Mouse (Mus musculus) kidney, embryonic 16.5 days (tissue): Measurements from ENCODE around the gene Large2. TPM values are rescaled to one million over a fixed set of nuclear protein-coding genes. Genes with fewer than 3 reads are reported as not detected.

ENCODE experiments used
- ATAC-seq: fragments of 200-750 bp; cut with Nextera tagmentation; 2 replicates; pipeline ENCODE4 v1.8.0; 2017; ENCODE audit warnings: moderate TSS enrichment; ENCODE audit not compliant: low FRiP score, low TSS enrichment
- H3K27ac ChIP-seq: fragments of 300-500 bp; sonication (generic); 2 replicates; pipeline ENCODE4 v1.5.1; 2014; ENCODE audit warnings: low read length
- H3K27me3 ChIP-seq: fragments of 300-500 bp; sonication (generic); 2 replicates; pipeline ENCODE4 v1.6.1; 2014; ENCODE audit warnings: low read length, control low read depth, mixed read lengths; ENCODE audit not compliant: insufficient read depth
- H3K36me3 ChIP-seq: fragments of 300-500 bp; sonication (generic); 2 replicates; pipeline ENCODE4 v1.6.1; 2014; ENCODE audit warnings: low read length, control low read depth, mixed read lengths; ENCODE audit not compliant: insufficient read depth
- H3K4me1 ChIP-seq: fragments of 300-500 bp; sonication (generic); 2 replicates; pipeline ENCODE4 v1.6.1; 2014; ENCODE audit warnings: low read length, control low read depth, mixed read lengths; ENCODE audit not compliant: insufficient read depth
- H3K4me2 ChIP-seq: fragments of 300-500 bp; sonication (generic); replicated peaks from 2 replicates; pipeline ENCODE4 v1.6.1; 2014; ENCODE audit warnings: low read depth, low read length
- H3K4me3 ChIP-seq: fragments of 300-500 bp; sonication (generic); 2 replicates; pipeline ENCODE4 v1.5.1; 2014; ENCODE audit warnings: mild to moderate bottlenecking, low read length
- H3K9ac ChIP-seq: fragments of 300-500 bp; sonication (generic); replicated peaks from 2 replicates; pipeline ENCODE4 v1.6.1; 2014; ENCODE audit warnings: low read length
- H3K9me3 ChIP-seq: fragments of 300-500 bp; sonication (generic); 2 replicates; pipeline ENCODE4 v1.6.1; 2016; ENCODE audit warnings: low read length, control low read depth
- WGBS: fragments of 180-500 bp; shearing (Covaris S2); extraction: QIAGEN DNeasy Blood & Tissue Kit; methylation state at CpG from one replicate; pipeline ENCODE4 v1.1.7; 2014; 5-methylcytosine and 5-hydroxymethylcytosine counted together
- microRNA-seq: library from miRNA; unstranded; fragments of <30 nt; microRNA quantifications from one replicate; pipeline ENCODE4, GENCODE M21; 2016
- polyA plus RNA-seq: library from polyadenylated mRNA; unstranded; fragments of >200 nt; fragmentation: Nextera tagmentation; extraction: Ambion mirVana; gene quantifications from 2 replicates; pipeline ENCODE4 v1.2.1, GENCODE M21; 2015

Gene Large2
- polyA plus RNA-seq, 1 experiment from 2014 or later = 35.8 TPM

DNA sequence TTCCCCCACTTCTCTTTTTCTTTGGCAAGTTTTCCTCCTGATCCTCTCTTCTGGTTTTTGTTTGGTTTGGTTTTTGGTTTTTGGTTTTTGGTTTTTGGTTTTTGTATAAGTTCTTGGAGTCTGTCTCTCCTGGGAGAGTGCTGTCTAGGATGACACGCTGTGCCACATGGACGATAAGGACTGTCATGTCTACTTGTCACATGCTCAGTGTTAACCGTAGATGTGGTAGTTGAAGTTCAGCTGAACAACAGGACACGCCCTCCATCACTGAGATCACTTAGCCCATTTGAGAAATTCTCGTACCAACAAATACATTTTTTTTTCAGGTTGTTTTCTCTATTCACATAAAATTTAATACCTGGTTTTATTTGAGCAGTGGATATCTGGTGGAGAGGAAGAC, 57.4 kb downstream of the Large2 start:
- Histone ChIP-seq H3K27me3 (no peaks in the 10 kb centered on the region), H3K9me3 (no peaks in the 10 kb centered on the region), H3K9ac (no peak overlapping the region), H3K27ac (no peak overlapping the region), H3K4me1 (no peaks in the 10 kb centered on the region), H3K4me2 (no peak overlapping the region), H3K36me3 (peaks cover 10% of the 10 kb centered on the region; the same call in 1 of the 2 replicates), H3K4me3 (no peak overlapping the region)
- 90% methylated on average over 5 of the region's 5 CpGs for WGBS
- no peak for ATAC-seq

DNA sequence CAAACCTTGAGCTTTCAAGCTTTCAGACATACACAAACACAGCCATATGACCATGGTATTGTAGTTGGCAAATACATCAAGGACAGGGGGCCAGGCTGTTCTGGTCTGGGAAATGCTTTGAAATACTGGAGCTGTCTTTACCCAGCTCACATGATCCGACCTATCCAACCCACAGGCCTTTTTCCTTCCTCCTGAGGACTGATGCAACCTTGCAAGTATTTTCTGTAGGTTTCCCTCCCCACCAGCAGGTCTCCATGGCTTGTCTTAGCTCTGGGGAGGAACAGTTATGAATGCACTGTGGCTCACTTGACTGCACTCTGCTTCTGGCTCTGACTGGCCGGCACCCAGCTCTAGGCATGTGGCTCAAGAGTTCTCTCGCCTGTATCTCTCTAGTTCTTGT, 58.0 kb downstream of the Large2 start:
- Histone ChIP-seq H3K4me2 (no peak overlapping the region), H3K27me3 (no peaks in the 10 kb centered on the region), H3K4me3 (no peak overlapping the region), H3K27ac (no peak overlapping the region), H3K9me3 (no peaks in the 10 kb centered on the region), H3K9ac (no peak overlapping the region), H3K4me1 (no peaks in the 10 kb centered on the region), H3K36me3 (peaks cover 8% of the 10 kb centered on the region; the same call in 1 of the 2 replicates)
- no peak for ATAC-seq
- WGBS = 76% methylated on average over 3 of the region's 3 CpGs

Small RNA genes lying within 50 kb of the gene (microRNA-seq; reads per million reads assigned to microRNA genes)
- gene Mir7000 = 0.63 reads per million

Other genes starting within 250 kb of the Large2 start
- gene Pex16, start 193 bp downstream of the Large2 start, polyA plus RNA-seq = 29.8 and 35.7 TPM in 2 replicates
- 3.1 and 4.4 TPM in 2 replicates for gene 1700029I15Rik, start 7.7 kb upstream of the Large2 start, polyA plus RNA-seq
- 28.9 and 30.4 TPM in 2 replicates for gene Mapk8ip1, start 26.4 kb upstream of the Large2 start, polyA plus RNA-seq
- 21.7 and 24.5 TPM in 2 replicates for gene Cry2, start 59.2 kb upstream of the Large2 start, polyA plus RNA-seq
- 20.7 and 21.6 TPM in 2 replicates for gene Slc35c1, start 85.7 kb upstream of the Large2 start, polyA plus RNA-seq
- 8.9 and 9.9 TPM in 2 replicates for gene Chst1, start 224.8 kb upstream of the Large2 start, polyA plus RNA-seq